Mouse (Mus musculus) hindbrain, embryonic 15.5 days (tissue): ENCODE measurements around the gene Itih1. TPM values are rescaled to one million over a fixed set of nuclear protein-coding genes. Genes with fewer than 3 reads are reported as not detected.

Source experiments
- ATAC-seq: fragments of 200-750 bp; cut with Nextera tagmentation; 2 replicates; pipeline ENCODE4 v1.8.0; 2017; ENCODE audit warnings: low read depth, moderate number of reproducible peaks, moderate TSS enrichment; ENCODE audit not compliant: low FRiP score
- H3K27ac ChIP-seq: fragments of 300-500 bp; sonication (generic); replicated peaks from 2 replicates; pipeline ENCODE4 v1.5.1; 2015; ENCODE audit warnings: mild to moderate bottlenecking, inconsistent platforms
- H3K27me3 ChIP-seq: fragments of 300-500 bp; sonication (generic); 2 replicates; pipeline ENCODE4 v1.6.1; 2015; ENCODE audit warnings: control low read depth, inconsistent platforms
- H3K36me3 ChIP-seq: fragments of 300-500 bp; sonication (generic); 2 replicates; pipeline ENCODE4 v1.6.1; 2015; ENCODE audit warnings: control low read depth, inconsistent platforms
- H3K4me1 ChIP-seq: fragments of 300-500 bp; sonication (generic); replicated peaks from 2 replicates; pipeline ENCODE4 v1.6.1; 2015; ENCODE audit warnings: control low read depth, inconsistent platforms
- H3K4me2 ChIP-seq: fragments of 300-500 bp; sonication (generic); 2 replicates; pipeline ENCODE4 v1.6.1; 2015; ENCODE audit warnings: moderate library complexity, mild to moderate bottlenecking, inconsistent platforms
- H3K4me3 ChIP-seq: fragments of 300-500 bp; sonication (generic); 2 replicates; pipeline ENCODE4 v1.5.1; 2015; ENCODE audit warnings: mild to moderate bottlenecking, inconsistent platforms
- H3K9ac ChIP-seq: fragments of 300-500 bp; sonication (generic); 2 replicates; pipeline ENCODE4 v1.6.1; 2015; ENCODE audit warnings: inconsistent platforms
- H3K9me3 ChIP-seq: fragments of 300-500 bp; sonication (generic); 2 replicates; pipeline ENCODE4 v1.6.1; 2016; ENCODE audit warnings: control low read depth, inconsistent platforms
- WGBS: fragments of 180-500 bp; shearing (Covaris S2); methylation state at CpG from one replicate; pipeline ENCODE4 v1.1.7; 2015; 5-methylcytosine and 5-hydroxymethylcytosine counted together
- polyA plus RNA-seq: library from polyadenylated mRNA; unstranded; fragments of >200 nt; fragmentation: Nextera tagmentation; extraction: Ambion mirVana; gene quantifications from 2 replicates; pipeline ENCODE4 v1.2.1, GENCODE M21; 2015

Gene Itih1
- polyA plus RNA-seq, 1 experiment from 2014 or later, result not detected

DNA sequence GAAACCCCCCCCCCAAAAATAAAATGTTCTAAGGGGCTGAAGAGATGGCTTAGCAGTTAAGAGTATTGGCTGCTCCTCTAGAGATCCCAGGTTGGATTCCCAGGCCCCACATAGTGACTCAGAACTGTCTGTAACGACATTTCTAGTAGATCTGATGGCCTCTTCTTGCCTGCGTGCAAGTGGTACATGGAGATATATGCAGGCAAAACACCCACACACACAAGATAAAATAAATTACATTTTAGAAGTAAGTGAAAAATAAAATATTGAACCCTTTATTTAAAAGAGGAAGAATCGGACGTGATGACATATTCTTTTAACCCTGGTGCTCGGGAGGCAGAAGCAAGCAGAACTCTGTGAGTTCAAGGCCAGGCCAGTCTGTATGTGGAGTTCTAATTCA is 40.5 kb downstream of the Itih1 start:
- Histone ChIP-seq H3K4me3 (no peak overlapping the region), H3K36me3 (no peaks in the 10 kb centered on the region), H3K27ac (no peak overlapping the region), H3K4me2 (no peak overlapping the region), H3K9ac (no peak overlapping the region), H3K4me1 (no peaks in the 10 kb centered on the region), H3K9me3 (no peaks in the 10 kb centered on the region), H3K27me3 (no peaks in the 10 kb centered on the region)
- no peak for ATAC-seq
- WGBS, result 92% methylated on average over 5 of the region's 5 CpGs

DNA sequence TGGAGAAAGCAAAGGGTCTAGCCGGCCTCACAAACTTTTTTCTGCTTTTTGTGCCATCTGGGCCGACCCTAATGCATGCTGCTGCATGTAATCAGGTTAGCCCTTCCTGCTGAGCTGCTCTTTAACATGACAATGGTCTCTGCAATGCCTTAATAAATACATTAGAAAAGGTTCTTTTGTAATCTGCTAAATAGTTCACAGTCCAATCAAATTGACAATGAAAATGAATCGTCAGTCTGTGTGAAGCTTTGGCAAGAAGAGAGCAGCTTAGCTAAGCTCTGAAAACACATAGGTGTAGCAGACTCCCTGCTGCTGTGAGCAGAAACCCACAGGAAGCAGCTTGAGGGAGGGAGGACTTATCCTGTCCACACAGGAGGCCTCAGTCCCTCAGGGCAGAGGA is 43.1 kb downstream of the Itih1 start:
- Histone ChIP-seq H3K4me2 (no peak overlapping the region), H3K9me3 (no peaks in the 10 kb centered on the region), H3K4me1 (no peaks in the 10 kb centered on the region), H3K27ac (no peak overlapping the region), H3K9ac (no peak overlapping the region), H3K27me3 (no peaks in the 10 kb centered on the region), H3K36me3 (no peaks in the 10 kb centered on the region), H3K4me3 (no peak overlapping the region)
- no peak for ATAC-seq
- WGBS, result 19% methylated on average over 3 of the region's 3 CpGs

GRCm38 (mm10) chr14:30888271-30888732 is 54.8 kb downstream of the Itih1 start:
- no peaks in the 10 kb centered on the region for H3K9me3 ChIP-seq
- WGBS, result 20% methylated on average over 9 of the region's 9 CpGs
- no peak overlapping the region for H3K4me3 ChIP-seq
- no peaks in the 10 kb centered on the region for H3K36me3 ChIP-seq
- no peak overlapping the region for H3K9ac ChIP-seq
- no peaks in the 10 kb centered on the region for H3K4me1 ChIP-seq
- no peak for ATAC-seq
- H3K27ac ChIP-seq, result no peak overlapping the region
- H3K4me2 ChIP-seq, result no peak overlapping the region
- H3K27me3 ChIP-seq, result no peaks in the 10 kb centered on the region

- Histone ChIP-seq H3K27me3 (no peaks in the 10 kb centered on the region), H3K4me2 (no peak within 1 kb of the TSS), H3K36me3 (no peaks in the 10 kb centered on the region), H3K9me3 (no peaks in the 10 kb centered on the region), H3K4me3 (no peak within 1 kb of the TSS), H3K9ac (no peak within 1 kb of the TSS), H3K4me1 (no peaks in the 10 kb centered on the region), H3K27ac (no peak within 1 kb of the TSS)
- no peak for ATAC-seq
- 97% methylated on average over 3 of the region's 3 CpGs for WGBS
Measured at GRCm38 (mm10) chr14:30886204-30886603, 56.9 kb downstream of the Itih1 start, which contains the start of gene Itih4. Itih4 (plus strand) TSS chr14:30886476.

- ATAC-seq, result no peak
- no peak overlapping the region for H3K4me3 ChIP-seq
- no peaks in the 10 kb centered on the region for H3K27me3 ChIP-seq
- 19% methylated on average over 3 of the region's 3 CpGs for WGBS
- H3K36me3 ChIP-seq, result no peaks in the 10 kb centered on the region
- no peaks in the 10 kb centered on the region for H3K9me3 ChIP-seq
- H3K9ac ChIP-seq, result no peak overlapping the region
- H3K27ac ChIP-seq, result no peak overlapping the region
- H3K4me2 ChIP-seq, result no peak overlapping the region
- no peaks in the 10 kb centered on the region for H3K4me1 ChIP-seq
Measured at GRCm38 (mm10) chr14:30885298-30885697, 57.8 kb downstream of the Itih1 start.

GRCm38 (mm10) chr14:30881718-30882108 is 61.4 kb downstream of the Itih1 start:
- H3K27me3 ChIP-seq, result no peaks in the 10 kb centered on the region

DNA sequence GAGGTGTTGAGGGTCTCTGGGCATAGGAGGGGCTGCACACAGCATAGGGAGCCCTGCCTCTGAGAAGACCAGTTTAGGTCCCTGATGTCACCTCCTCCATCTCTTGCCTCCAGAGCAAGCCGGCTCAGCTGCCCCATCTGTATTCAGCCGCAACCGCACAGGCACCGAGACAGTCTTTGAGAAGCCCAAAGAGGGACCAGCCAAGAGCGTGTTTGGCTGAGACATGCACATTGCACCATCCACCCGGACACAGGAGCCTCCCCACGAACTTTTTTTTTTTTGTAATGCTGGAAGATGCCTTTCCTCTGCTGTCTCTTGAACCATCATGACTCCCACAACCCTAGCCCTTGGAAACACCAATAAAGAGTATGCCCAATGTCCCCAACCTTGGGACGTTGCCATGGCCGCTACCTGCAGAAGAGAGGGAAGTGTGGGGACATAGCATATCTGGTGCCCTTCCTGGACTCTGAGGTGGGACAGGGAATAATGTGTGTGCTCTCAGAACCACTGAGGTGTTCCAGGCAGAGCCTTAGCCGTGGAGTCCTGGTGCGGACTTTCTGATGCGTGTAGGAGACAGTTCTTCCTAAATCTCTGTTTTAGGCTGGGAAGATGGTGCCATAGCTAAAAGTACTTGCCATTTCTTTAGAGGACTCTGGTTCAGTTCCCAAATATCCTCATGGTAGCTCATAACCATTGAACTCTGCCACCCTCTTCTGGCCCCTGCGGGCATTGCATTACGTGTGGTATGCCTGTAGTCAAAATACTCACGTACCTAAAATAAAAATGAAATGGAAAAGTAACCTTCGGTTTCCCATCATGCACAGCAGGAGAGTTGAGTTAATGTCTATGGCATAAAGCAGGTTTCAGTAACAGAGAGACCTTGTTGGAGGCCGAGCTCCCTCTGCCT is 62.0 kb downstream of the Itih1 start:
- Histone ChIP-seq H3K36me3 (no peaks in the 10 kb centered on the region), H3K27me3 (no peaks in the 10 kb centered on the region), H3K27ac (no peak overlapping the region), H3K9me3 (no peaks in the 10 kb centered on the region), H3K4me3 (no peak overlapping the region), H3K4me2 (no peak overlapping the region), H3K4me1 (no peaks in the 10 kb centered on the region), H3K9ac (no peak overlapping the region)
- ATAC-seq, result no peak
- 84% methylated on average over 17 of the region's 17 CpGs for WGBS

More at GRCm38 (mm10) chr14:30881718-30882108, 61.4 kb downstream of the Itih1 start:
- Histone ChIP-seq H3K36me3 (no peaks in the 10 kb centered on the region), H3K27ac (no peak overlapping the region), H3K9ac (no peak overlapping the region), H3K4me1 (no peaks in the 10 kb centered on the region), H3K4me3 (no peak overlapping the region), H3K4me2 (no peak overlapping the region), H3K9me3 (no peaks in the 10 kb centered on the region)
- no peak for ATAC-seq
- 92% methylated on average over 3 of the region's 3 CpGs for whole genome bisulfite sequencing

- Histone ChIP-seq H3K9ac (no peak overlapping the region), H3K4me3 (no peak overlapping the region), H3K27me3 (no peaks in the 10 kb centered on the region), H3K27ac (no peak overlapping the region), H3K36me3 (no peaks in the 10 kb centered on the region), H3K9me3 (no peaks in the 10 kb centered on the region), H3K4me1 (no peaks in the 10 kb centered on the region), H3K4me2 (no peak overlapping the region)
- no peak for ATAC-seq
- 85% methylated on average over 8 of the region's 8 CpGs for WGBS
Measured at GRCm38 (mm10) chr14:30880251-30880650, 62.8 kb downstream of the Itih1 start.

GRCm38 (mm10) chr14:30879794-30880193 is 63.3 kb downstream of the Itih1 start:
- H3K9me3 ChIP-seq, result no peaks in the 10 kb centered on the region
- no peak overlapping the region for H3K9ac ChIP-seq
- no peaks in the 10 kb centered on the region; the same call in 1 of the 2 replicates for H3K36me3 ChIP-seq
- WGBS, result 77% methylated on average over 9 of the region's 9 CpGs
- H3K4me2 ChIP-seq, result no peak overlapping the region
- ATAC-seq, result no peak
- H3K27me3 ChIP-seq, result no peaks in the 10 kb centered on the region
- no peaks in the 10 kb centered on the region for H3K4me1 ChIP-seq
- no peak overlapping the region for H3K27ac ChIP-seq
- H3K4me3 ChIP-seq, result no peak overlapping the region

Other genes with a start within 250 kb of the Itih1 start
- 16.9 and 18.1 TPM in 2 replicates for gene Sfmbt1, start 228.4 kb downstream of the Itih1 start, polyA plus RNA-seq
- gene Tmem110, start 117.7 kb downstream of the Itih1 start, polyA plus RNA-seq, result 19.8 and 20.4 TPM in 2 replicates
- gene Mustn1, start 64.1 kb downstream of the Itih1 start, polyA plus RNA-seq, result 0.85 and 0.88 TPM in 2 replicates
- not detected in 2 replicates for gene Itih4, start 56.8 kb downstream of the Itih1 start, polyA plus RNA-seq
- 2.4 and 2.7 TPM in 2 replicates for gene Itih3, start 19.5 kb downstream of the Itih1 start, polyA plus RNA-seq
- gene Nek4, start 8.1 kb upstream of the Itih1 start, polyA plus RNA-seq, result 16.2 and 19.6 TPM in 2 replicates
- gene Glt8d1, start 58.1 kb upstream of the Itih1 start, polyA plus RNA-seq, result 60.4 and 61.2 TPM in 2 replicates
- 323 and 340 TPM in 2 replicates for gene Spcs1, start 58.4 kb upstream of the Itih1 start, polyA plus RNA-seq
- 117 and 124 TPM in 2 replicates for gene Pbrm1, start 75.8 kb upstream of the Itih1 start, polyA plus RNA-seq
- gene Gnl3, start 75.9 kb upstream of the Itih1 start, polyA plus RNA-seq, result 49.0 and 51.8 TPM in 2 replicates
- gene Smim4, start 185.7 kb upstream of the Itih1 start, polyA plus RNA-seq, result 59.3 and 61.1 TPM in 2 replicates
- gene Nt5dc2, start 187.8 kb upstream of the Itih1 start, polyA plus RNA-seq, result 269 and 270 TPM in 2 replicates
- 20.9 and 22.4 TPM in 2 replicates for gene Stab1, start 225.4 kb upstream of the Itih1 start, polyA plus RNA-seq